Mouse (Mus musculus) small intestine, adult 2 months (tissue): ENCODE data around the gene Sdcbp2.

Experiments used
- CTCF ChIP-seq: fragments of 200-500 bp; IDR thresholded peaks from 2 replicates; pipeline ENCODE4 v1.5.1; 2012; ENCODE audit warnings: low read depth, mild to moderate bottlenecking, control low read depth, inconsistent platforms, low read length, moderate library complexity, mixed read lengths; ENCODE audit not compliant: insufficient replicate concordance, insufficient read length; ENCODE audit errors: extremely low read depth
- POLR2A ChIP-seq: fragments of 200-500 bp; IDR thresholded peaks from 2 replicates; pipeline ENCODE4 v1.6.1; 2012; ENCODE audit warnings: low read depth, mild to moderate bottlenecking, control low read depth, inconsistent platforms, low read length, moderate library complexity

DNA sequence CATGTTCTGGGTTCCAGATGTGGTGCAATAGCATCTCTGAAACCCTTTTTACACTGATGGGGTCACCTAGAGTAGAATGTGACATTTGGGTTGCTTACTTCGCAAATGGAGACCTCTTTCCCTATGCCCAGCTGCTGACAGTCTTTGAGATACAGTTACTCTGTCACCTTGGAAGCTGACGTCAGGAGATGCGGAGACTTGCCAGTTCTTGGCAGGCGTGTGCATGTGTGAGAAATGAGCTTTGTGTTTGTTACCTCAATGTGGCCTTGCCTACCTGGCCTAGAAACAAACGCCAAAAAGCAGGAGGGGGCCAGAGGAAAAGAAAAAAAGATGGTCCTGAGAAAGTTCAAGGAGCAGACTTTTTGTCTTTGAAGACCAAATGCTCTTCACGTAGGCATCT, 5.6 kb upstream of the Sdcbp2 start:
- TF ChIP-seq POLR2A: no peak
- no peak for TF ChIP-seq CTCF
